Mouse (Mus musculus): ENCODE data around the gene Xkr8. TPM values are rescaled to one million over a fixed set of nuclear protein-coding genes. Genes with fewer than 3 reads are reported as not detected.

The Xkr8 gene
- 6.3 and 8.1 TPM in 2 replicates for polyA plus RNA-seq (2011; ENCODE audit: insufficient read depth, insufficient read length, low read depth, missing spikeins)

DNA sequence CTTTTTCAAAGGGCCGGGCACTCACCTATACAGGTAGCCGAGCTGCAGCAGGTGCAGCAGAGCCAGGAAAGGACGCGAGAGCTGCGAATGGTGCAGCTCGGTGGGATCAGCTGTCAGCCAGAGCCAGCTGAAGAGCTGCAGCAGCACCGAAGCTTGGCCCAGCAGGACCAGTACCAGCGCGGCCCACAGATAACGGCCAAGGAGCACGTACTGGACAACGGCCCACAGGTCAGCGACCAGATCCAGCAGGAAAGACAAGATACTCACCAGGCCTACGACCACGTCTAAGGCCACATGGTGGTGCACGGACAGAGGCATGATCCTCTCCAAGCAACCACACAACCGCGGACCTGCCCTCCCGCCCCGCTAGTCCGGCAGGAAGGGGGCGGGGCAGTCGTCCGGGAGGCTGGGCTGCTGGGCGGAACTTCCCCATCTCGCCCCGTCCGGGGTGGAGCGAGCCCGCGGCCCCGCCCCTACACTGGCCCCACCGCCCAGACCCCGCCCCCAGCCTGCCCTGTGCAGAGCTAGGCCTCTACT lies at the start of gene Xkr8:
Gene Xkr8, minus strand, starts transcription at position 399 of the 537 bp plus-strand sequence.
- H3K27me3 ChIP-seq (ENCODE audit: control insufficient read depth, insufficient read depth, low read length, poor library complexity, severe bottlenecking) = no peaks in the 10 kb centered on the region
- H3K9ac ChIP-seq (ENCODE audit: low read depth, poor library complexity, severe bottlenecking) = peak within 1 kb of the TSS; percentile 72
- peak within 1 kb of the TSS; percentile 74 for H3K4me3 ChIP-seq (ENCODE audit: low read depth, low read length)
- no peaks in the 10 kb centered on the region for H3K9me3 ChIP-seq (replicated peaks; ENCODE audit: control insufficient read depth, insufficient read depth, low read length, poor library complexity, severe bottlenecking)
- peak; percentile 48 for TF ChIP-seq POLR2A (IDR thresholded peaks at IDR 0.05; ENCODE audit: insufficient read depth, low read length)
- TF ChIP-seq EP300 (IDR thresholded peaks at IDR 0.05; ENCODE audit: insufficient read depth, low read depth, low read length) = no peak
- H3K27ac ChIP-seq (ENCODE audit: insufficient read depth, low read length) = peak within 1 kb of the TSS; percentile 62
- H3K36me3 ChIP-seq (ENCODE audit: control insufficient read depth, insufficient read depth, low read length, poor library complexity, severe bottlenecking) = 0 out of 2 replicates have a peak, but pooled peaks cover 6% of the 10 kb centered on the region
- peaks cover 5% of the 10 kb centered on the region for H3K4me1 ChIP-seq (ENCODE audit: control insufficient read depth, insufficient read depth, low read length)

DNA sequence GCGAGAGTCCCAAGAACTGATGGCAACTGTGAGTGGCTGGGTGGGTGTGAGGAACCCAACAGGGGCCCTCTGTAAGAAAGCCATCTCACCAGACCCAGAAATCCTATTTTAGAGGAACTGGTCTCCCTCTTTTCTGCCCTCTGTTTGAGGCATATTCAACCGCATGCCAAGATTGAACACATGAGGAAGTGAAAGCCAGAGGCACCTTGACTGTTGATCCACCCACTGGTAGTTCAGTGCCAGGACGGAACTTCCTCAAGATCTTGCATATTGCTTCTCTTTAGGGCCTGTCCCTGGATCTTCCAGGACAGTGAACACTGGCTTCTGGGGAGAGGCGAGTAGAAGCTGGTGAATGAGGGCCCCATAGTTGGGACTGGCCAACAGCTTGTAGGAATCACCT lies 47.9 kb upstream of the Xkr8 start:
- Histone ChIP-seq H3K27ac (ENCODE audit: insufficient read depth, low read length) (no peak overlapping the region; the same call in 1 of the 2 replicates), H3K27me3 (ENCODE audit: control insufficient read depth, insufficient read depth, low read length, poor library complexity, severe bottlenecking) (no peaks in the 10 kb centered on the region), H3K4me1 (ENCODE audit: control insufficient read depth, insufficient read depth, low read length) (no peaks in the 10 kb centered on the region), H3K9ac (ENCODE audit: low read depth, poor library complexity, severe bottlenecking) (no peak overlapping the region), H3K9me3 (replicated peaks; ENCODE audit: control insufficient read depth, insufficient read depth, low read length, poor library complexity, severe bottlenecking) (no peaks in the 10 kb centered on the region), H3K36me3 (ENCODE audit: control insufficient read depth, insufficient read depth, low read length, poor library complexity, severe bottlenecking) (peaks cover 41% of the 10 kb centered on the region), H3K4me3 (ENCODE audit: low read depth, low read length) (no peak overlapping the region)
- TF ChIP-seq POLR2A (IDR thresholded peaks at IDR 0.05; ENCODE audit: insufficient read depth, low read length) = no peak
- no peak for TF ChIP-seq EP300 (IDR thresholded peaks at IDR 0.05; ENCODE audit: insufficient read depth, low read depth, low read length)
- TF ChIP-seq CTCF (IDR thresholded peaks at IDR 0.05; ENCODE audit: low read depth, low read length) = no peak

DNA sequence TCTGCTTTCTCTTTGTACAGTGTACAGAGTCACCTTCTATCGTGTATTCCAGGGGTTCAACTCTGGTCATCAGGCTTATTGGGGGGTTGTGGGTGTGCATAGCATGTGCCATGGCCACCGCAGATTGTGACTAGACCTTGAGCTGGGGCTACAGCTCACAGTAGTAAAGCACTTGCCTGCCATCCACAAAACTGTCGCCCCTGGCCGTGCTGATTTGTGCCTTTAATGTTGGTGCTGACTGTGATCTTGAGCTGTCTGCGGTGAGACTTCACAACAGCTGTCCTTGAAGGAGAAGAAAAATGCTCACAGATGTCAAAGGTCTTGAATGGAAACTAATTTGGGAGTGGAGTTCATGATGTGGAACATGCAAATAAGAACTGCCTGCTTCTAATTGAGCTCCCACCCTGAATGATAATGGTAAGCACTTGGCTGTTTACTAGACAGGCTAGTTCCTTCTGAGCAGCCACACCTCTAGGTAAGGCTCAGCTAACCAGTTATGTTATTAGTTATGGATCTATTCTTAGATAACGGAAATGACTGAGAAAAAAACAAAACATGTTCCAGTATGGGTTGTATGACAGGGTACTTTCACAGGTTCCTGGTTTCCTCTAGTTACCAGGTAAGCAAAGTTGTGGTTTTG lies 46.3 kb upstream of the Xkr8 start:
- H3K4me3 ChIP-seq (ENCODE audit: low read depth, low read length) = no peak overlapping the region
- no peaks in the 10 kb centered on the region for H3K9me3 ChIP-seq (replicated peaks; ENCODE audit: control insufficient read depth, insufficient read depth, low read length, poor library complexity, severe bottlenecking)
- H3K9ac ChIP-seq (ENCODE audit: low read depth, poor library complexity, severe bottlenecking) = no peak overlapping the region
- H3K4me1 ChIP-seq (ENCODE audit: control insufficient read depth, insufficient read depth, low read length) = no peaks in the 10 kb centered on the region
- TF ChIP-seq POLR2A (IDR thresholded peaks at IDR 0.05; ENCODE audit: insufficient read depth, low read length) (no peak), EP300 (IDR thresholded peaks at IDR 0.05; ENCODE audit: insufficient read depth, low read depth, low read length) (no peak), CTCF (IDR thresholded peaks at IDR 0.05; ENCODE audit: low read depth, low read length) (no peak)
- no peaks in the 10 kb centered on the region for H3K27me3 ChIP-seq (ENCODE audit: control insufficient read depth, insufficient read depth, low read length, poor library complexity, severe bottlenecking)
- no peak overlapping the region for H3K27ac ChIP-seq (ENCODE audit: insufficient read depth, low read length)
- peaks cover 56% of the 10 kb centered on the region for H3K36me3 ChIP-seq (ENCODE audit: control insufficient read depth, insufficient read depth, low read length, poor library complexity, severe bottlenecking)

DNA sequence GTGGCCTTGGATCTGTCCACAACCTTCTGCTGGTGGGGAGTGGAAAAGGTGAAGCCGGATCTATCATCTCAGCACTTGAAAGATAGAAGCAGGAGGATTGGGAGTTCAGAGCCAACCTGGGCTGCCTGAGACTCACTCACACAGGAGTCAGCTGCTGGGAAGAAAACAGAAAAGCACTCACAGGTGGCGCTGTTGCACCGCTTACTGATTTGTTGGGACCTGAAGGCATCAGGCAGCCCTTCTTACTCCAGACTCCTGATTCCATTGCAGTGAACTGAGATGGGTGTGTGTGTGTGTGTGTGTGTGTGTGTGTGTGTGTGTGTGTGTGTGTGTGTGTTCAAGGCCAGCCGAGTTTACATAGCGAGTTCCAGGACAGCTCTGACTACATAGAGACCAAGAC lies 44.4 kb upstream of the Xkr8 start:
- TF ChIP-seq POLR2A (IDR thresholded peaks at IDR 0.05; ENCODE audit: insufficient read depth, low read length) (no peak), CTCF (IDR thresholded peaks at IDR 0.05; ENCODE audit: low read depth, low read length) (peak; percentile 84)
- Histone ChIP-seq H3K27ac (ENCODE audit: insufficient read depth, low read length) (peak overlapping the region; percentile 8), H3K4me1 (ENCODE audit: control insufficient read depth, insufficient read depth, low read length) (no peaks in the 10 kb centered on the region), H3K27me3 (ENCODE audit: control insufficient read depth, insufficient read depth, low read length, poor library complexity, severe bottlenecking) (no peaks in the 10 kb centered on the region), H3K9ac (ENCODE audit: low read depth, poor library complexity, severe bottlenecking) (no peak overlapping the region), H3K36me3 (ENCODE audit: control insufficient read depth, insufficient read depth, low read length, poor library complexity, severe bottlenecking) (peaks cover 73% of the 10 kb centered on the region), H3K9me3 (replicated peaks; ENCODE audit: control insufficient read depth, insufficient read depth, low read length, poor library complexity, severe bottlenecking) (no peaks in the 10 kb centered on the region), H3K4me3 (ENCODE audit: low read depth, low read length) (no peak overlapping the region)

DNA sequence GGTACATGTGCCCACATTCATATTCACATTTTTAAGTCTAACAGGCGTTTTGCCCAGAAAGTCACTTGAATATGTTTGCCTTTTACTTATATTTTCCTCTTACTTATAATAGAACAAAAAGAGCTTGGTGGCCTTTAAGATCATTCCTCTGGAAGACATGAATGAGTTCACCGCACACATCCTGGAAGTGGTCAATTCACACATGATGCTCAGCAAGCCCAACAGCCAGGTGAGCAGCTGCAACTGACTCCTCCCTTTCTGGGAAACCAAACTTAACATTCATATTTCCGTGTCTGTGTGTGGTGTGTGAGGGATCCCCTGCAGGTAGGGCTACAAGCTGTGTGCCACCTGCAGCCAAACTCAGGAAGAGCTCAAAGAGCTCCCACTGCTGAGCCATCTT lies 42.6 kb upstream of the Xkr8 start:
- Histone ChIP-seq H3K36me3 (ENCODE audit: control insufficient read depth, insufficient read depth, low read length, poor library complexity, severe bottlenecking) (peaks cover 89% of the 10 kb centered on the region), H3K9ac (ENCODE audit: low read depth, poor library complexity, severe bottlenecking) (no peak overlapping the region), H3K9me3 (replicated peaks; ENCODE audit: control insufficient read depth, insufficient read depth, low read length, poor library complexity, severe bottlenecking) (no peaks in the 10 kb centered on the region), H3K27me3 (ENCODE audit: control insufficient read depth, insufficient read depth, low read length, poor library complexity, severe bottlenecking) (no peaks in the 10 kb centered on the region), H3K4me3 (ENCODE audit: low read depth, low read length) (no peak overlapping the region), H3K27ac (ENCODE audit: insufficient read depth, low read length) (no peak overlapping the region), H3K4me1 (ENCODE audit: control insufficient read depth, insufficient read depth, low read length) (no peaks in the 10 kb centered on the region)
- TF ChIP-seq POLR2A (IDR thresholded peaks at IDR 0.05; ENCODE audit: insufficient read depth, low read length) (no peak), CTCF (IDR thresholded peaks at IDR 0.05; ENCODE audit: low read depth, low read length) (no peak), EP300 (IDR thresholded peaks at IDR 0.05; ENCODE audit: insufficient read depth, low read depth, low read length) (no peak)

DNA sequence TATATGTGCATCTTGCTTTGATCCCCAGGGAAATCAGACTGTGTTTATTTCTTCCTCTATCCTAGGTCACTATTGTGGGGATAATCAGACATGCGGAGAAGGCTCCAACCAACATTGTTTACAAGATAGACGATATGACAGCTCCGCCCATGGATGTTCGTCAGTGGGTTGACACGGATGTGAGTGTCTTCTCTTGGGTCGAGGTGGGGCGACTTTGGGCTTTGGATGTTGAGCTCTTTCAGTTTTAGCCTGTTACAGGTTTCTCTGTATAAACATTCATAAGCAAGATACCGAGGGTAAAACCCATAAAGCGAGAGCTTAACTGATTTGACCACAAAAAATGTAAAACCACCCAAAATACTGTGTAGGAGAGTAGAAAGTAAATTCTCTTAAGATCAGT lies 39.4 kb upstream of the Xkr8 start:
- H3K36me3 ChIP-seq (ENCODE audit: control insufficient read depth, insufficient read depth, low read length, poor library complexity, severe bottlenecking) = peaks cover 63% of the 10 kb centered on the region
- H3K4me1 ChIP-seq (ENCODE audit: control insufficient read depth, insufficient read depth, low read length) = no peaks in the 10 kb centered on the region
- H3K27me3 ChIP-seq (ENCODE audit: control insufficient read depth, insufficient read depth, low read length, poor library complexity, severe bottlenecking) = no peaks in the 10 kb centered on the region
- no peak overlapping the region for H3K9ac ChIP-seq (ENCODE audit: low read depth, poor library complexity, severe bottlenecking)
- TF ChIP-seq CTCF (IDR thresholded peaks at IDR 0.05; ENCODE audit: low read depth, low read length) = no peak
- no peak for TF ChIP-seq POLR2A (IDR thresholded peaks at IDR 0.05; ENCODE audit: insufficient read depth, low read length)
- TF ChIP-seq EP300 (IDR thresholded peaks at IDR 0.05; ENCODE audit: insufficient read depth, low read depth, low read length) = no peak
- no peak overlapping the region for H3K4me3 ChIP-seq (ENCODE audit: low read depth, low read length)
- H3K9me3 ChIP-seq (replicated peaks; ENCODE audit: control insufficient read depth, insufficient read depth, low read length, poor library complexity, severe bottlenecking) = no peaks in the 10 kb centered on the region
- no peak overlapping the region for H3K27ac ChIP-seq (ENCODE audit: insufficient read depth, low read length)

All from ES-Bruce4 (cell line).